Mouse (Mus musculus): Measurements from ENCODE around the gene Igfbp6. TPM values are rescaled to one million over a fixed set of nuclear protein-coding genes. Genes with fewer than 3 reads are reported as not detected.

The Igfbp6 gene
- polyA plus RNA-seq, 1 experiment from 2014 or later, result 0.40 TPM

DNA sequence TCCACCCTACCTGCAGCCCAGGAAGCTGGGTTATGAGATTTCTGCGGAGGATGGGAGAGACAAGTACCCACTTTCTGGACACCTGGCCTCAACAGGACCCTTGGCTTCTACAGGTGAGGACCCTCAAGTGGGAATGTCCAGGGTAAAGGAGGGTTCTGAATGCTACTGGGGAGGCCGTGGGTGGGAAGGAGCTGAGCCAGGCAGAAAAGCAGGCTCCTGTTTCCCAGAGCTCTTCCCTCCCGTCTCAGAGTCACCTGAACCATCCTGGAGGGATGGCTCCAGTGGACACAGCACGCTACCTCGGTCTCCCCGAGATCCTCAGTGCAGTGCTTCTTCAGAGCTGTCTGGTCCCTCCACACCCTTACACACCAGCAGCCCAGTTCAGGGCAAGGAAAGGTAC is 32.0 kb upstream of the Igfbp6 start:
- WGBS, result 90% methylated on average over 6 of the region's 6 CpGs
- no peak for ATAC-seq
- Histone ChIP-seq H3K4me1 (peaks cover 27% of the 10 kb centered on the region), H3K27me3 (peaks cover 12% of the 10 kb centered on the region), H3K9me3 (replicated peaks) (no peaks in the 10 kb centered on the region), H3K36me3 (ENCODE audit: poor library complexity, severe bottlenecking) (peaks cover 15% of the 10 kb centered on the region), H3K27ac (no peak overlapping the region), H3K4me2 (no peak overlapping the region), H3K9ac (no peak overlapping the region), H3K4me3 (no peak overlapping the region)

DNA sequence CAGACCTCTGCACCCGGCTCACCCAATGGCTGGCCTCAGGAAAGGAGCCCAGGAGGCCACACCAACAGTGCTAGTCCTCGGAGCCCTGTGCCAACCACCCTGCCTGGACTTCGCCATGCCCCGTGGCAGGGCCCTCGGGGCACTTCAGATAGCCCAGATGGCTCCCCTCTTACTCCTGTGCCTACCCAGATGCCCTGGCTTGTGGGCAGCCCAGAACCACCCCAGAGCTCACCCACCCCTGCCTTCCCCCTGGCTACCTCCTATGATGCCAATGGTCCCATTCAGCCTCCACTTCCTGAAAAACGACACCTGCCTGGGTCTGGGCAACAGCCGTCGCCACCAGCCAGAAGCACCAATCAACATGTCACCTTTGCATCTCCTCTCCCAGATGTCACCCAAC is 31.3 kb upstream of the Igfbp6 start:
- no peaks in the 10 kb centered on the region for H3K9me3 ChIP-seq (replicated peaks)
- ATAC-seq, result no peak
- H3K4me1 ChIP-seq, result peaks cover 27% of the 10 kb centered on the region
- peaks cover 21% of the 10 kb centered on the region for H3K36me3 ChIP-seq (ENCODE audit: poor library complexity, severe bottlenecking)
- H3K27ac ChIP-seq, result no peak overlapping the region
- no peak overlapping the region for H3K9ac ChIP-seq
- no peak overlapping the region for H3K4me2 ChIP-seq
- no peak overlapping the region for H3K4me3 ChIP-seq
- peaks cover 5% of the 10 kb centered on the region; the same call in 1 of the 2 replicates for H3K27me3 ChIP-seq
- 81% methylated on average over 8 of the region's 8 CpGs for WGBS

- WGBS, result 75% methylated on average over 4 of the region's 4 CpGs
These were observed 30.5 kb upstream of the Igfbp6 start for GRCm38 (mm10) chr15:102113674-102114073.

DNA sequence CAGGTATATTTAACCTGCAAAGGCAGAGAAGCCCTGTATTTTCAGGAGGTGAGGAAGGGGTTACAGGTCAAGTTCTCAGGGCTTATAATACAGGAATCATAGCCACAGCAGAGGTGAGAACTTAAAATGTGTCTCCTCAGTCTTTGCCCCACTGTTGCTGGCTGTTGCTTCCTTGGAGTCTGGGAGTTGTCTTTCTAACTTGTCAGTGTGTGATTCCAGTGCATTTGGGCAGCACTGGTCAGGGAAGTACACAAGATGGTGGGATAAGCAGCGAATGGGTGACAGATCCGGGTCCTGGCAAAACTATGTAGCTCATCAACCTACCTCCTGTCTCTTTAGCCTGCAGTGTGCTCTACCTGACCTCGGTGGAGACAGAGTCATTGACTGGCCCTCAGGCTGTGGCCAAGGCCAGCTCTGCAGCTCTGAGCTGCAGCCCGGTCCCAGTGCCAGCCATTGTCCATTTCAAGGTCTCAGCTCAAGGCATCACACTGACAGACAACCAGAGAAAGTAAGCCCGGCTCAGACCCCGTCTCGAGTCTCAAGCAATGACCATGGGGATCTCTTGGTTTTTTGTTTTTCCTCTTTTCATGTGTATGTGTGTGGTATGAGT is 29.4 kb upstream of the Igfbp6 start:
- Histone ChIP-seq H3K27me3 (0 out of 2 replicates have a peak, but pooled peaks cover 4% of the 10 kb centered on the region), H3K27ac (0 out of 2 replicates have a peak overlapping the region, but pooled peaks have one; percentile 2), H3K36me3 (ENCODE audit: poor library complexity, severe bottlenecking) (peaks cover 40% of the 10 kb centered on the region), H3K4me3 (no peak overlapping the region), H3K9ac (no peak overlapping the region), H3K4me1 (peaks cover 31% of the 10 kb centered on the region), H3K9me3 (replicated peaks) (no peaks in the 10 kb centered on the region), H3K4me2 (no peak overlapping the region)
- WGBS, result 87% methylated on average over 7 of the region's 7 CpGs
- ATAC-seq, result no peak

More at GRCm38 (mm10) chr15:102113674-102114073, 30.5 kb upstream of the Igfbp6 start:
- no peak overlapping the region for H3K27ac ChIP-seq
- peaks cover 30% of the 10 kb centered on the region for H3K36me3 ChIP-seq (ENCODE audit: poor library complexity, severe bottlenecking)
- H3K4me1 ChIP-seq, result peaks cover 31% of the 10 kb centered on the region
- H3K4me2 ChIP-seq, result no peak overlapping the region
- H3K9me3 ChIP-seq (replicated peaks), result no peaks in the 10 kb centered on the region
- 0 out of 2 replicates have a peak, but pooled peaks cover 4% of the 10 kb centered on the region for H3K27me3 ChIP-seq
- H3K4me3 ChIP-seq, result no peak overlapping the region
- no peak for ATAC-seq
- H3K9ac ChIP-seq, result no peak overlapping the region

DNA sequence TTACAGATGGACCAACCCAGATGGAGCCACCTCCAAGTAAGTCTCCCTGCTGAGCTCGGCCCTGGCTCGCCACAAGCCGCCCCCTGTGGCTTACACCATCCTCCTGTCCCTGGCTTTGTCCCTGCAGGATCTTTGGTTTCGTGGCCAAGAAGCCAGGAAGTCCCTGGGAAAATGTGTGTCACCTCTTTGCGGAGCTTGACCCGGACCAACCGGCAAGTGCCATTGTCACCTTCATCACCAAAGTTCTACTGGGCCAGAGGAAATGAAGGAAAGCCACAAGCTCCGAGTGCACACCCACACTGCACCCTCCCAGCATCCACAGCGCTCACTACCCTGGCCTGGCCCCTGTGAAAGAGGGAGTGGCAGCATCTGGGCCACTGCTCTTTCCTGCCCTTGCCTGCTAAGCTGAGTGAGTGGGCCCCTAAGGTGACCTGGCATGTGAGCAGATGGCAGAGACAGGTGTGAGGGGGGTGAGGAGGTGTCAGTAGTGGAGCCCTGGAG is 28.4 kb upstream of the Igfbp6 start:
- no peak for ATAC-seq
- Histone ChIP-seq H3K36me3 (ENCODE audit: poor library complexity, severe bottlenecking) (peaks cover 49% of the 10 kb centered on the region), H3K9ac (peak overlapping the region; percentile 37; the same call in 1 of the 2 replicates), H3K4me2 (no peak overlapping the region), H3K9me3 (replicated peaks) (no peaks in the 10 kb centered on the region), H3K27ac (peak overlapping the region; percentile 84), H3K4me1 (peaks cover 31% of the 10 kb centered on the region), H3K27me3 (0 out of 2 replicates have a peak, but pooled peaks cover 4% of the 10 kb centered on the region), H3K4me3 (no peak overlapping the region)
- 59% methylated on average over 9 of the region's 9 CpGs for WGBS

- Histone ChIP-seq H3K27ac (peak overlapping the region; percentile 84), H3K4me2 (no peak overlapping the region), H3K9me3 (replicated peaks) (no peaks in the 10 kb centered on the region), H3K4me3 (no peak overlapping the region), H3K9ac (no peak overlapping the region), H3K36me3 (ENCODE audit: poor library complexity, severe bottlenecking) (peaks cover 60% of the 10 kb centered on the region), H3K4me1 (peaks cover 29% of the 10 kb centered on the region), H3K27me3 (0 out of 2 replicates have a peak, but pooled peaks cover 2% of the 10 kb centered on the region)
- ATAC-seq, result peak; percentile 73
- 58% methylated on average over 11 of the region's 11 CpGs for WGBS
These were observed 27.3 kb upstream of the Igfbp6 start for GRCm38 (mm10) chr15:102116753-102117415.

GRCm38 (mm10) chr15:102117461-102118443 is 26.4 kb upstream of the Igfbp6 start:
- Histone ChIP-seq H3K9me3 (replicated peaks) (no peaks in the 10 kb centered on the region), H3K4me1 (peaks cover 29% of the 10 kb centered on the region), H3K27ac (peak overlapping the region; percentile 84), H3K4me2 (no peak overlapping the region), H3K4me3 (no peak overlapping the region), H3K36me3 (ENCODE audit: poor library complexity, severe bottlenecking) (peaks cover 68% of the 10 kb centered on the region), H3K27me3 (no peaks in the 10 kb centered on the region), H3K9ac (no peak overlapping the region)
- no peak for ATAC-seq
- WGBS, result 82% methylated on average over 19 of the region's 19 CpGs

GRCm38 (mm10) chr15:102118591-102118990 is 25.6 kb upstream of the Igfbp6 start:
- no peak overlapping the region for H3K4me2 ChIP-seq
- no peak for ATAC-seq
- peaks cover 29% of the 10 kb centered on the region for H3K4me1 ChIP-seq
- no peak overlapping the region for H3K4me3 ChIP-seq
- no peaks in the 10 kb centered on the region for H3K27me3 ChIP-seq
- no peaks in the 10 kb centered on the region for H3K9me3 ChIP-seq (replicated peaks)
- 80% methylated on average over 4 of the region's 4 CpGs for WGBS
- peaks cover 74% of the 10 kb centered on the region for H3K36me3 ChIP-seq (ENCODE audit: poor library complexity, severe bottlenecking)
- H3K9ac ChIP-seq, result peak overlapping the region; percentile 30; the same call in 1 of the 2 replicates
- 0 out of 2 replicates have a peak overlapping the region, but pooled peaks have one; percentile 17 for H3K27ac ChIP-seq

- Histone ChIP-seq H3K9me3 (replicated peaks) (no peaks in the 10 kb centered on the region), H3K27me3 (no peaks in the 10 kb centered on the region), H3K27ac (no peak overlapping the region), H3K4me2 (no peak overlapping the region), H3K4me3 (no peak overlapping the region), H3K36me3 (ENCODE audit: poor library complexity, severe bottlenecking) (peaks cover 76% of the 10 kb centered on the region), H3K4me1 (peaks cover 29% of the 10 kb centered on the region), H3K9ac (peak overlapping the region; percentile 30)
- ATAC-seq, result no peak
- 83% methylated on average over 8 of the region's 8 CpGs for WGBS
These were observed 24.9 kb upstream of the Igfbp6 start for GRCm38 (mm10) chr15:102119121-102119830.

DNA sequence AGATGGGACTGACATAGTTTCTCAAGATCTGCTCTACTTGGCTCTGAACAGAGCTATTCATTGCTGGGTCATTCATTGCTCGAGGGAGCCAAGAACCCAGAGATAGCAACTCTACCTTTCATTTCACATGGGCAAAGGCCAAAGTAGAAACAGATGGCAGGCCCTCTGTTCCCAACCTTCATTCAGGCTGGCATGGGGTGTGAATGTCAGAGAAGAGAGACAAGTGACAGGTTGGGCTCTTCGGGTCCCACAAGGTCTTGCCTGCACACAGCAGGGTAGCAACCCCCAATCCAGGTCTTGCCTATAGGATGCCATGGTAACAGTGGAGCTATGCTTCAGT is 24.4 kb upstream of the Igfbp6 start:
- Histone ChIP-seq H3K27me3 (no peaks in the 10 kb centered on the region), H3K9me3 (replicated peaks) (no peaks in the 10 kb centered on the region), H3K4me2 (no peak overlapping the region), H3K36me3 (ENCODE audit: poor library complexity, severe bottlenecking) (peaks cover 81% of the 10 kb centered on the region), H3K9ac (no peak overlapping the region), H3K4me3 (no peak overlapping the region), H3K4me1 (peaks cover 29% of the 10 kb centered on the region), H3K27ac (no peak overlapping the region)
- no peak for ATAC-seq
- WGBS, result 84% methylated on average over 2 of the region's 2 CpGs

GRCm38 (mm10) chr15:102120530-102120929 is 23.6 kb upstream of the Igfbp6 start:
- H3K27ac ChIP-seq, result no peak overlapping the region
- H3K4me2 ChIP-seq, result no peak overlapping the region
- H3K36me3 ChIP-seq (ENCODE audit: poor library complexity, severe bottlenecking), result peaks cover 82% of the 10 kb centered on the region
- no peak overlapping the region for H3K4me3 ChIP-seq
- H3K9ac ChIP-seq, result no peak overlapping the region
- no peaks in the 10 kb centered on the region for H3K27me3 ChIP-seq
- 90% methylated on average over 5 of the region's 5 CpGs for WGBS
- H3K9me3 ChIP-seq (replicated peaks), result no peaks in the 10 kb centered on the region
- H3K4me1 ChIP-seq, result peaks cover 27% of the 10 kb centered on the region
- ATAC-seq, result no peak
